Mouse (Mus musculus) left cerebral cortex, adult 18-20 months (tissue): Measurements from ENCODE around the gene Mrpl38. TPM values are rescaled to one million over a fixed set of nuclear protein-coding genes. Genes with fewer than 3 reads are reported as not detected.
A peak's percentile ranks its signal among the peaks of the same experiment; 100 is the strongest.

Experiments used
- DNase-seq, 2 experiments: peaks; one replicate each; pipeline ENCODE4 v3.0.0; 2021 to 2022; ENCODE audit warnings: low spot score in 2 of 2, mixed read lengths in 1 of 2
- total RNA-seq, 2 experiments: library from RNA; stranded (reverse); gene quantifications; 2 replicates each; pipeline ENCODE4 v1.2.3; 2021

The Mrpl38 gene
- total RNA-seq, 2 experiments from 2014 or later, result 61.7 to 66.9 TPM

- DNase-seq, result no peak
Observed at GRCm38 (mm10) chr11:116111611-116112203, 27.0 kb downstream of the Mrpl38 start.

- no peak for DNase-seq
Observed at GRCm38 (mm10) chr11:116111067-116111466, 27.6 kb downstream of the Mrpl38 start.

GRCm38 (mm10) chr11:116110540-116110939 lies 28.1 kb downstream of the Mrpl38 start:
- no peak for DNase-seq

GRCm38 (mm10) chr11:116110131-116110530 lies 28.5 kb downstream of the Mrpl38 start:
- no peak for DNase-seq

GRCm38 (mm10) chr11:116109441-116110081 lies 29.1 kb downstream of the Mrpl38 start:
- no peak for DNase-seq

GRCm38 (mm10) chr11:116108464-116109137 lies 30.1 kb downstream of the Mrpl38 start:
- DNase-seq, result peak in 1 of 2 experiments; percentile 46

GRCm38 (mm10) chr11:116107777-116108285 lies 30.8 kb downstream of the Mrpl38 start:
- DNase-seq, result no peak

- no peak for DNase-seq
Observed at GRCm38 (mm10) chr11:116106963-116107776, 31.5 kb downstream of the Mrpl38 start.

GRCm38 (mm10) chr11:116106154-116106962 lies 32.3 kb downstream of the Mrpl38 start:
- DNase-seq, result no peak

- DNase-seq, result no peak
Observed at GRCm38 (mm10) chr11:116105065-116105464, 33.6 kb downstream of the Mrpl38 start.

- DNase-seq, result no peak
Observed at GRCm38 (mm10) chr11:116104006-116104646, 34.5 kb downstream of the Mrpl38 start.

- DNase-seq, result no peak
Observed at GRCm38 (mm10) chr11:116103572-116103971, 35.1 kb downstream of the Mrpl38 start.

GRCm38 (mm10) chr11:116102472-116102871 lies 36.2 kb downstream of the Mrpl38 start:
- DNase-seq, result no peak

GRCm38 (mm10) chr11:116101931-116102381 lies 36.7 kb downstream of the Mrpl38 start:
- no peak for DNase-seq

- no peak for DNase-seq
Observed at GRCm38 (mm10) chr11:116100839-116101238, 37.8 kb downstream of the Mrpl38 start.

GRCm38 (mm10) chr11:116100385-116100784 lies 38.3 kb downstream of the Mrpl38 start:
- no peak for DNase-seq

GRCm38 (mm10) chr11:116099462-116099861 lies 39.2 kb downstream of the Mrpl38 start:
- no peak for DNase-seq

- DNase-seq, result no peak
Observed at GRCm38 (mm10) chr11:116098711-116099460, 39.8 kb downstream of the Mrpl38 start.
